Mouse (Mus musculus) embryonic facial prominence, embryonic 11.5 days (tissue): ENCODE measurements around the gene Zfp715. TPM values are rescaled to one million over a fixed set of nuclear protein-coding genes. Genes with fewer than 3 reads are reported as not detected.

Experiments
- ATAC-seq: fragments of 200-750 bp; cut with Nextera tagmentation; replicated peaks from 2 replicates; pipeline ENCODE4 v1.8.0; 2017; ENCODE audit warnings: low read depth; ENCODE audit not compliant: insufficient number of reproducible peaks, low FRiP score, low TSS enrichment
- DNase-seq: peaks from one replicate; pipeline ENCODE4 v3.0.0-alpha.2; 2015; ENCODE audit warnings: low spot score
- H3K27ac ChIP-seq: fragments of 300-500 bp; sonication (generic); replicated peaks from 2 replicates; pipeline ENCODE4 v1.5.1; 2014; ENCODE audit warnings: mild to moderate bottlenecking, low read depth, low read length, control low read depth
- H3K27me3 ChIP-seq: fragments of 300-500 bp; sonication (generic); 2 replicates; pipeline ENCODE4 v1.6.1; 2014; ENCODE audit warnings: mild to moderate bottlenecking, low read length, moderate library complexity, mixed read lengths; ENCODE audit not compliant: control insufficient read depth, insufficient read depth
- H3K36me3 ChIP-seq: fragments of 300-500 bp; sonication (generic); replicated peaks from 2 replicates; pipeline ENCODE4 v1.6.1; 2014; ENCODE audit warnings: low read depth, mild to moderate bottlenecking, low read length, moderate library complexity, mixed read lengths; ENCODE audit not compliant: control insufficient read depth, insufficient read depth
- H3K4me1 ChIP-seq: fragments of 300-500 bp; sonication (generic); 2 replicates; pipeline ENCODE4 v1.6.1; 2014; ENCODE audit warnings: low read length, mixed read lengths; ENCODE audit not compliant: control insufficient read depth, insufficient read depth
- H3K4me2 ChIP-seq: fragments of 300-500 bp; sonication (generic); 2 replicates; pipeline ENCODE4 v1.6.1; 2014; ENCODE audit warnings: low read depth, mild to moderate bottlenecking, control low read depth, low read length, moderate library complexity
- H3K4me3 ChIP-seq: fragments of 300-500 bp; sonication (generic); 2 replicates; pipeline ENCODE4 v1.5.1; 2014; ENCODE audit warnings: low read depth, low read length, control low read depth
- H3K9ac ChIP-seq: fragments of 300-500 bp; sonication (generic); replicated peaks from 2 replicates; pipeline ENCODE4 v1.6.1; 2014; ENCODE audit warnings: mild to moderate bottlenecking, control low read depth, low read length
- H3K9me3 ChIP-seq: fragments of 300-500 bp; sonication (generic); replicated peaks from 2 replicates; pipeline ENCODE4 v1.6.1; 2016; ENCODE audit warnings: mild to moderate bottlenecking, low read length, inconsistent platforms, mixed read lengths; ENCODE audit not compliant: control insufficient read depth
- WGBS: fragments of 180-500 bp; shearing (Covaris S2); extraction: QIAGEN DNeasy Blood & Tissue Kit; methylation state at CpG from one replicate; pipeline ENCODE4 v1.1.7; 2014; 5-methylcytosine and 5-hydroxymethylcytosine counted together
- polyA plus RNA-seq: library from polyadenylated mRNA; unstranded; fragments of >200 nt; fragmentation: Nextera tagmentation; extraction: Ambion mirVana; gene quantifications from 2 replicates; pipeline ENCODE4 v1.2.1, GENCODE M21; 2014

The Zfp715 gene
- polyA plus RNA-seq, 1 experiment from 2014 or later = 17.9 TPM

DNA sequence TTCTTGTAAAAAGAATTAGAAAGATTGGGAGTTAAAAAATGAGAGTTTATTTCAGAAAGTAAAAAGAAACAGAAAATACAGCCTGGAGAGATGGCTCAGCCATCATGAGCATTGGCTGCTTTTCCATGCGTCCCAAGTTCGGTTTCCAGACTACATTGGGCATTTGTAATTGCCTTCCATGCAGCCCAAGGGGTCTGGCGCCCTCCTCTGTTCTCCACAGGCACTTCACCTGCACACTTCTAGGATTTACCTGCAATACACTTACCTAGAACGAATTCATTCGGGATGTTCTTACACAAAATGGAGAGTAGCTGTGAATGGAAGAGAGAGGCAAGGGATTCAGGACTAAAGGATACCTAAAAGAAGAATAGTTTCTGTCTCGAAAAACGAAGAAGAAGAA, 20.1 kb upstream of the Zfp715 start:
- no peak overlapping the region for H3K4me3 ChIP-seq
- H3K9me3 ChIP-seq = no peaks in the 10 kb centered on the region
- H3K27me3 ChIP-seq = no peaks in the 10 kb centered on the region
- H3K27ac ChIP-seq = no peak overlapping the region
- 43% methylated on average over 5 of the region's 7 CpGs for WGBS
- H3K9ac ChIP-seq = no peak overlapping the region
- DNase-seq = no peak
- ATAC-seq = no peak
- no peaks in the 10 kb centered on the region for H3K36me3 ChIP-seq
- H3K4me2 ChIP-seq = no peak overlapping the region
- no peaks in the 10 kb centered on the region for H3K4me1 ChIP-seq

DNA sequence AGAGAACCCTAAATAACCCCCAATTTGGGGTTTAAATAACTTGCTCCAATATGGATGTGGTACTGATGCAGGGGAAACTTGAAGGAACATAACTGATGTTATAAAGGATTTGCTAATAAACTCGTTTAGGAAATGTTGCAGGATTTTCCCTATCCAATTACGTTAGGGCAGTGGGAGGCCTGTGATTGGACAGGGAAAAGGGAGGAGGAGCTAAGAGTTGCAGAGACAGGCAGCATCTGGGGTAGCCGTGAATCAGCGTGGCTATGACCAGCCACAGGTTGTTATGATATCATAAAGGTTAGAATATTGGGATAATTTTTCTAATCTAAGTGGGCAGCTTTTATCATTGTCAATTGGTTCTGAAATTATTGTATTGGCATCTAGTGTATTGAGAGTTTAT, 15.0 kb upstream of the Zfp715 start:
- Histone ChIP-seq H3K36me3 (no peaks in the 10 kb centered on the region), H3K9me3 (no peaks in the 10 kb centered on the region), H3K9ac (no peak overlapping the region), H3K27me3 (no peaks in the 10 kb centered on the region), H3K4me2 (no peak overlapping the region), H3K4me3 (no peak overlapping the region), H3K4me1 (no peaks in the 10 kb centered on the region), H3K27ac (no peak overlapping the region)
- DNase-seq (no peak), ATAC-seq (no peak)
- 67% methylated on average over 4 of the region's 4 CpGs for WGBS

DNA sequence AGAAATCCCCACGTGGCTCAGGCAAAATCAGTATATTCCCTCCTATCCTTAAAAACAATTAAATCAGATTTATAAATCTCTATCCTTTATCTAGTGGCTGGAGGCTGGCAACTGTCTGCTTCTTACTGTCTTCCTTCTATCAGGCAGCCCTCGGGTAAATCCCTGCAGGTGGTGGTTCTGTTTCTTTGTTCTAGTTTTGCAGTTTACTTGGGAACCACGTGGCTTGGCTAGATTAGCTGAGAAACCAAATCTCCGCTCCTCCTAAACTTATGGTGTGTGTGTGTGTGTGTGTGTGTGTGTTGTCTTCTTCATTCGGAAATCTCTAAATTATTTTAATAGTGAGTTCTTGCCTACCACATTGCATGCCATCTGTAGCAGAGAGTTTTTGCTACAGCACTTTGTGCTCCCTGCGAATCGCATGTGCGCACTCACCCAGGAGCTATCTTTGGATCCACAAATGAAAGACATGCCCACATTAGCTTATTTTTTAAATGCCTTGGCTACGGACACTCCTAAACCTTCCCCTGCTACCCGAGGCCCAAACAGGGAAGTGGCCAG, 13.2 kb upstream of the Zfp715 start:
- Histone ChIP-seq H3K9ac (no peak overlapping the region), H3K27me3 (no peaks in the 10 kb centered on the region), H3K27ac (no peak overlapping the region), H3K9me3 (no peaks in the 10 kb centered on the region), H3K4me1 (no peaks in the 10 kb centered on the region), H3K36me3 (no peaks in the 10 kb centered on the region), H3K4me2 (no peak overlapping the region), H3K4me3 (no peak overlapping the region)
- WGBS = 57% methylated on average over 10 of the region's 10 CpGs
- DNase-seq = no peak
- no peak for ATAC-seq

GRCm38 (mm10) chr7:43312386-43313012, 595 bp downstream of the Zfp715 start:
- DNase-seq = peak; percentile 7
- WGBS = 2% methylated on average over 32 of the region's 32 CpGs
- H3K27ac ChIP-seq = 0 out of 2 replicates have a peak overlapping the region, but pooled peaks have one; percentile 5
- ATAC-seq = peak; percentile 58
- H3K9ac ChIP-seq = peak overlapping the region; percentile 71
- no peaks in the 10 kb centered on the region for H3K4me1 ChIP-seq
- H3K4me3 ChIP-seq = peak overlapping the region; percentile 67
- peak overlapping the region; percentile 68 for H3K4me2 ChIP-seq
- no peaks in the 10 kb centered on the region; the same call in 1 of the 2 replicates for H3K36me3 ChIP-seq
- no peaks in the 10 kb centered on the region for H3K27me3 ChIP-seq
- H3K9me3 ChIP-seq = no peaks in the 10 kb centered on the region

DNA sequence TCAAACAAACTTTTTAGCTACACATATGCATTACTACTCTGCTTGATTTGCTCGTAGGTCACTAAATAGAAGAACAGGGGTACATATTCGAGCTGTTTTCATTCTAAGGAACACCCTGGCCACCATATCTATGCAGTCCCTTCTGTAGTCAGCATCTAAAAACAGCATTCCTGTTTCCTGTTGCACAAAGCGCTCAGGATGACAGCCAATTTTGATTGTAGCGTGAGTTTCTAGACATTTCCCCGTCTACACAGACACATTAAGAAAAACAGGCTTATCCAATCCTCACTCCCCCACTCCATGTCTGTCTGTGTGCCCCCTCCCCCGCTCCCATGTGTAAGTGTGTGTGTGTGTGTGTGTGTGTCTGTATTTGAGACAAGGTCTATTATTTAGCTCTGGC, 1.5 kb downstream of the Zfp715 start:
- Histone ChIP-seq H3K27ac (no peak overlapping the region), H3K4me3 (peak overlapping the region; percentile 67; the same call in 1 of the 2 replicates), H3K27me3 (no peaks in the 10 kb centered on the region), H3K4me1 (no peaks in the 10 kb centered on the region), H3K9me3 (no peaks in the 10 kb centered on the region), H3K36me3 (no peaks in the 10 kb centered on the region; the same call in 1 of the 2 replicates), H3K4me2 (no peak overlapping the region), H3K9ac (no peak overlapping the region)
- WGBS = 85% methylated on average over 6 of the region's 6 CpGs
- ATAC-seq = no peak
- no peak for DNase-seq

GRCm38 (mm10) chr7:43309069-43309468, 4.0 kb downstream of the Zfp715 start:
- Histone ChIP-seq H3K4me2 (no peak overlapping the region), H3K27ac (no peak overlapping the region), H3K9ac (no peak overlapping the region), H3K27me3 (no peaks in the 10 kb centered on the region), H3K4me1 (no peaks in the 10 kb centered on the region), H3K36me3 (no peaks in the 10 kb centered on the region; the same call in 1 of the 2 replicates), H3K9me3 (no peaks in the 10 kb centered on the region), H3K4me3 (no peak overlapping the region)
- 60% methylated on average over 2 of the region's 2 CpGs for WGBS
- DNase-seq (no peak), ATAC-seq (no peak)

- H3K9me3 ChIP-seq = no peaks in the 10 kb centered on the region
- ATAC-seq (no peak), DNase-seq (no peak)
- no peak overlapping the region for H3K4me3 ChIP-seq
- no peak overlapping the region for H3K9ac ChIP-seq
- 80% methylated on average over 3 of the region's 3 CpGs for WGBS
- H3K27me3 ChIP-seq = no peaks in the 10 kb centered on the region
- H3K4me1 ChIP-seq = no peaks in the 10 kb centered on the region
- no peak overlapping the region for H3K27ac ChIP-seq
- no peaks in the 10 kb centered on the region; the same call in 1 of the 2 replicates for H3K36me3 ChIP-seq
- no peak overlapping the region for H3K4me2 ChIP-seq
Measured at GRCm38 (mm10) chr7:43305235-43305634, 7.9 kb downstream of the Zfp715 start.

GRCm38 (mm10) chr7:43291524-43291923, 21.6 kb downstream of the Zfp715 start:
- H3K9me3 ChIP-seq = no peaks in the 10 kb centered on the region
- no peaks in the 10 kb centered on the region for H3K4me1 ChIP-seq
- DNase-seq (no peak), ATAC-seq (no peak)
- H3K36me3 ChIP-seq = no peaks in the 10 kb centered on the region
- no peak overlapping the region for H3K4me2 ChIP-seq
- H3K9ac ChIP-seq = no peak overlapping the region
- no peak overlapping the region for H3K4me3 ChIP-seq
- H3K27me3 ChIP-seq = no peaks in the 10 kb centered on the region
- 83% methylated on average over 3 of the region's 3 CpGs for WGBS
- H3K27ac ChIP-seq = no peak overlapping the region
